Mouse (Mus musculus): Measurements from ENCODE around the gene Bsg.

GRCm38 (mm10) chr10:79701443-79702129 is 2.7 kb upstream of the Bsg start:
- no peak for TF ChIP-seq CTCF (IDR thresholded peaks at IDR 0.05; ENCODE audit: low read depth, low read length)
- TF ChIP-seq GATA1 (IDR thresholded peaks at IDR 0.05; ENCODE audit: borderline replicate concordance, low read length), result no peak
